Mouse (Mus musculus): ENCODE data around the gene Gm14288.
"Not testable (repeated sequence)": the region's sequence is repeated elsewhere in the genome, so short reads cannot be mapped to it uniquely, and the experiment has no call there.

GRCm38 (mm10) chr2:175800993-175801392 lies at the start of gene Gm14288:
- TF ChIP-seq CTCF (conservative IDR thresholded peaks at IDR 0.05; ENCODE audit: low read length); POU5F1 (IDR thresholded peaks at IDR 0.05; ENCODE audit: borderline replicate concordance, low read length); NANOG (IDR thresholded peaks at IDR 0.05; ENCODE audit: borderline replicate concordance, low read length): not testable (repeated sequence)

Measured in E14TG2a.4 (cell line).